Mouse (Mus musculus) MN1 (cell line): ENCODE measurements around the gene Car11.

ENCODE experiments used
- DNase-seq: peaks from one replicate; pipeline ENCODE4 v3.0.0-alpha.2; 2016; ENCODE audit warnings: low spot score

Car11 gene

GRCm38 (mm10) chr7:45692364-45692763, 7.3 kb upstream of the Car11 start:
- no peak for DNase-seq

GRCm38 (mm10) chr7:45693921-45694591, 5.6 kb upstream of the Car11 start, which contains the start of gene Sec1:
Gene Sec1, minus strand, starts transcription at chr7:45694402.
- DNase-seq = no peak

DNA sequence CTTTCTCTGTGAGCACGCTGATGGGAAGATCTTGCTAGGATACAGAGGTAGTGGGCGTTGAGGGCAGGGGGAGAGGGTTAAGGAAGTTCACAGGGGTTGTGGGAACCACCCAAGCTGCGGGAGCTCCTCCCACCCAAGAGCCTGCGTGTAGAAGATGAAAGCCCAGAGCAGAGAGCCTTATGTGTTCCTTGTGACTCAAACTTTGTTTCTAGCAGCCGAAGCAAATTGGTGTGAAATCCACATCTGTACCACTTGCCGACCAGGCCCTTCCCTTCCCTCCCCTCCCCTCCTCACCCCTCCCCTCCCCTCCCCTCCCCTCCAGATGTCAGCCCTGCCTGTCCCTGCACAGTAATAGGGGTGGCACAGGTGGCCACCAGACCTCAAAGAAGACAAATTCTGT, 4.5 kb upstream of the Car11 start:
- no peak for DNase-seq

- no peak for DNase-seq
Observed at GRCm38 (mm10) chr7:45697894-45698293, 1.7 kb upstream of the Car11 start.

- peak; percentile 88 for DNase-seq
Observed at GRCm38 (mm10) chr7:45700301-45701015, 815 bp downstream of the Car11 start.

- DNase-seq = peak; percentile 71
Observed at GRCm38 (mm10) chr7:45701072-45701471, 1.4 kb downstream of the Car11 start.

GRCm38 (mm10) chr7:45701607-45702006, 2.0 kb downstream of the Car11 start:
- no peak for DNase-seq

GRCm38 (mm10) chr7:45702316-45702715, 2.7 kb downstream of the Car11 start:
- DNase-seq = no peak

DNA sequence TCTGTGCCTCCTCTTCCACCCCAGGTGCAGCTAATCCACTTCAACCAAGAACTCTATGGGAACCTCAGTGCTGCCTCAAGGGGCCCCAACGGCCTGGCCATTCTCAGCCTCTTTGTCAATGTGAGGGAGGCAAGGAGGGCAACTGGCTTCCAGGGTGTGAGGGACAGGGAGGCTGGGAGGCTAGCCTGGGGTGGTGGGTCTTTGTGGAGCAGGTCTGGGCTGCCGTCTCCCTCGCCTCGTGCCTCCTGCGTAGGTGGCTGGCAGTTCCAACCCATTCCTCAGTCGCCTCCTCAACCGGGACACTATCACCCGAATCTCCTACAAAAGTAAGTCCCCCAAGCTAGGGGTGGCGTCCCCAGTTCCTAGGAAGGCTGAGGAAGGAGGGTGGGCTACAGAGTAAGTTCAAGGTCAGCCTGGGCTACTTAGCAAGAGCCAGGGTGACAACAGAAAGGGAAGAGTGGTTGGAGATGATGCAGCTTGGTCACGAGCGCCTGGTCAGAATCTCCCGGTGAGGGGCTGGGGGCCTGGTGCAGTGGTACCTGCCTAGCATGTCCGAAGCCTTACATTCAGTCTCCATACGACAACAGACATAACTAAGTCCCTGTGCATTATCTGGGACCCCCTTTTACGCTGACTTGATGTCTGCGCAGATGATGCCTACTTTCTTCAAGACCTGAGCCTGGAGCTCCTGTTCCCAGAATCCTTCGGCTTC, 3.3 kb downstream of the Car11 start:
- DNase-seq = no peak

DNA sequence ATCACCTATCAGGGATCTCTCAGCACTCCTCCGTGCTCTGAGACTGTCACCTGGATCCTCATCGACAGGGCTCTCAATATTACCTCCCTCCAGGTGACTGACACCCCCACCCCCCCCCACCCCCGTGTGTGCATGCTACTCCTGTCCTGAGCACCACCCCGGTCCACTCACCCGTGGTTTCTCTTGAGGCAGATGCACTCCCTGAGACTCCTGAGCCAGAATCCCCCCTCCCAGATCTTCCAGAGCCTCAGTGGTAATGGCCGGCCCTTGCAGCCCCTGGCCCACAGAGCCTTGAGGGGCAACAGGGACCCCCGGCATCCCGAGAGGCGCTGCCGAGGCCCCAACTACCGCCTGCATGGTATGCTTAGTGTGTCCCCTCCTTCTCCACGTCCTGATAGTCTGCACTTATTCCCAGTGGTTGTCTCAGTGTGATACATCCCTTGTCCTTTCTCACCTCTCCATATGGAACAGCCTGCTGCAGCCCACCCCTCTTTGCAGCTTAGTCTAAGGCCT, 3.9 kb downstream of the Car11 start:
- DNase-seq = no peak

DNA sequence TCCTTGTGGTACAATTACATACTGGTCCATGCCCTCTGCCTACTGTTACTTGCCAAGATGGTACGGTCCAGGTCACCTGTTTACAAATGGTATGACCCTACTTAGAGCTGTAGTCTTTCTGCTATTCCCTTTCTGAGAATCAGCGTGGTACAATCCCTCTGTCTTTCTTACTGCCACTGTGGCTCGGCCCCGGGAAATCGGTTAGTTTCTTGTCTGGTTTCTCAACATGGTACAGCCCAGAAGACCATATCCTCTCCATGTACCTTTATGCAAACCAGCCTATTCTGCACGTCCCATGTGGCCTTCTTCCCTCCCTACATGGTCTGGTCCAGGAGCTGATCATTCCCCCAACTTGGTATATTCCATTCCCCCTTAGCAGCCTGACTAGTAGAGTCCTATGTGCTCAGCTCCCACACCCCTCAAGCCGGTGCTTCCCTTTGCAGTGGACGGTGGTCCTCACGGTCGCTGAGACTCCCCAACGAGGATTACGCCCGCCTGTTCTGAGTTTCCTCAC, 4.5 kb downstream of the Car11 start:
- DNase-seq = peak; percentile 84

- peak; percentile 97 for DNase-seq
Observed at GRCm38 (mm10) chr7:45704730-45705442, 5.2 kb downstream of the Car11 start, which contains the start of gene Dbp. Gene Dbp, plus strand, starts transcription at chr7:45705088.

GRCm38 (mm10) chr7:45705443-45705864, 5.8 kb downstream of the Car11 start:
- DNase-seq = no peak

DNA sequence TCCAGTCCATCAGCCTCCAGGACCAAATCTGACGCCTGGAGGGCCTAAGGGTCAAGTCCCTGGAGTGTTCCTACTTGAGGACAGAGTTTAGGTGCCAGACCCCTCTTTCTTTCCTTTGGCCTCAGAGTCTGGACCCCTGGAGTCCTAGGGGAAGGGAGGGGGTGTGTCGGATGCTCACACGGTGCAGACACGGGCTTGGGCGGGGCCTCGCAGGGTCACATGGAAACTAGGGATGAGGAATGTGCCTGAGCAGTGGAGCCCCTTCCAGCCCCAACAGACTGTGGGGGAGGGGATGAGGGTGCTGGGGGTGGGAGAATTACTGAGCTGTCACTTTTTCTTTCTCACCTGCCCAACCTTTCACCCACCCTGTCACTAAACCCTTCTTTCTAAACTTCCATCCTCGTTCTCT, 6.2 kb downstream of the Car11 start:
- DNase-seq = peak; percentile 59

DNA sequence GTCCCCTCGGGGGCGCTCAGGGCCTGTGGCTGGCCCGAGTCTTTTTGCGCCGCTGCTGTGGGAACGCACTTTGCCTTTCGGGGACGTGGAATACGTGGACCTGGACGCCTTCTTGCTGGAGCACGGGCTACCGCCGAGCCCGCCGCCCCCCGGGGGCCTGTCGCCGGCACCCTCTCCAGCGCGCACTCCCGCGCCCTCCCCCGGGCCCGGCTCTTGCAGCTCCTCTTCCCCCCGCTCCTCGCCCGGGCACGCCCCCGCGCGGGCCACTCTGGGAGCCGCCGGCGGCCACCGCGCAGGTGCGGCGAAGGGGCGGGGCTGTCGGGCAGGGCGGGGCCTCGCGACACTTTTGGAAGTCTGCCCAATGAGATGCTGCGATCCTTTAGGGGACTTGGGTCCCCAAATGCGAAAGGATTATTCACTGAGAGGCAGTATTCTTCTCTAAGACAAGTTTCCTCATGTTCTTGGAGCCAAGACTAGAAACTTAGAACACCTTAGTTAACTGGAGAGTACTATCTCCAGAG, 7.1 kb downstream of the Car11 start:
- DNase-seq = peak; percentile 85

- DNase-seq = peak; percentile 93
Observed at GRCm38 (mm10) chr7:45707375-45707967, 7.8 kb downstream of the Car11 start.

DNA sequence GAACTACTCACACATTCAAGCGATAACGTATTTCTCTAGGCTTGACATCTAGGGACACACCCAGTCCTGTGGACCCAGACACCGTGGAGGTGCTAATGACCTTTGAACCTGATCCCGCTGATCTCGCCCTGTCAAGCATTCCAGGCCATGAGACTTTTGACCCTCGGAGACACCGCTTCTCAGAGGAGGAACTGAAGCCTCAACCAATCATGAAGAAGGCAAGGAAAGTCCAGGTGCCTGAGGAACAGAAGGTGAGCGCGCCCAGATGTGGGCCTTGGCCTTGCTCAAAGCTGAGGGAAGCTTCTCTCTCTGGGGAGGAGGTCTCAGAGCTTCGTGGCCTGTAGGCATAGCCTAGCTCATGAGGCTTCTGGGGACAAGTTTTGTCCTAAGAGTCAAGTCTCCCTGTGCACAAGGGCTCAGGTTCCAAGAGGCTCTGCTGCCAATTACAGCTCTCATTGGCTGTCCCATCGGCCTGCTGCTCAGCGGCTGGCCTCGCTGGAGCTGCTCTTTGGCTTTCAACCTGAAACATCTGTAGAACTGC, 8.6 kb downstream of the Car11 start:
- DNase-seq = no peak

GRCm38 (mm10) chr7:45709036-45709435, 9.4 kb downstream of the Car11 start:
- peak; percentile 67 for DNase-seq

- no peak for DNase-seq
Observed at GRCm38 (mm10) chr7:45709677-45710355, 10.2 kb downstream of the Car11 start.
